Mouse (Mus musculus): ENCODE results near the gene Wdr37.
"Not testable (repeated sequence)": the region's sequence is repeated elsewhere in the genome, so short reads cannot be mapped to it uniquely, and the experiment has no call there.

Gene Wdr37

GRCm38 (mm10) chr13:8871314-8871962 lies at the start of gene Wdr37:
Gene Wdr37, minus strand, starts transcription at chr13:8871909.
- DNase-seq, result no peak

- DNase-seq, result not testable (repeated sequence)
Observed at GRCm38 (mm10) chr13:8913890-8914289, 42.2 kb upstream of the Wdr37 start.

GRCm38 (mm10) chr13:8905986-8906385 lies 34.3 kb upstream of the Wdr37 start:
- not testable (repeated sequence) for DNase-seq

GRCm38 (mm10) chr13:8888603-8889002 lies 16.9 kb upstream of the Wdr37 start:
- peak; percentile 48 to 60 for DNase-seq

- no peak for DNase-seq
Observed at GRCm38 (mm10) chr13:8886185-8886560, 14.5 kb upstream of the Wdr37 start.

- peak; percentile 97 for DNase-seq
Observed at GRCm38 (mm10) chr13:8885445-8886184, 13.9 kb upstream of the Wdr37 start, which contains the start of gene Idi1. Gene Idi1, plus strand, starts transcription at chr13:8885501.

- not testable (repeated sequence) for DNase-seq
Observed at GRCm38 (mm10) chr13:8883870-8884269, 12.2 kb upstream of the Wdr37 start.

GRCm38 (mm10) chr13:8881611-8882010 lies 9.9 kb upstream of the Wdr37 start:
- DNase-seq, result no peak

GRCm38 (mm10) chr13:8873776-8874175 lies 2.1 kb upstream of the Wdr37 start:
- DNase-seq, result no peak

- DNase-seq, result peak; percentile 87 to 90
Observed at GRCm38 (mm10) chr13:8870510-8871313, 997 bp downstream of the Wdr37 start.

GRCm38 (mm10) chr13:8870160-8870509 lies 1.6 kb downstream of the Wdr37 start:
- DNase-seq, result no peak

- no peak for DNase-seq
Observed at GRCm38 (mm10) chr13:8869578-8870157, 2.0 kb downstream of the Wdr37 start.

GRCm38 (mm10) chr13:8866612-8867011 lies 5.1 kb downstream of the Wdr37 start:
- no peak for DNase-seq

- no peak for DNase-seq
Observed at GRCm38 (mm10) chr13:8864990-8865389, 6.7 kb downstream of the Wdr37 start.

- DNase-seq, result no peak
Observed at GRCm38 (mm10) chr13:8860861-8861260, 10.8 kb downstream of the Wdr37 start.

GRCm38 (mm10) chr13:8858453-8858852 lies 13.3 kb downstream of the Wdr37 start:
- no peak for DNase-seq

GRCm38 (mm10) chr13:8854769-8855168 lies 16.9 kb downstream of the Wdr37 start:
- DNase-seq, result no peak

GRCm38 (mm10) chr13:8853424-8853823 lies 18.3 kb downstream of the Wdr37 start:
- no peak for DNase-seq

GRCm38 (mm10) chr13:8849311-8849710 lies 22.4 kb downstream of the Wdr37 start:
- DNase-seq, result no peak

- peak; percentile 17 to 21 for DNase-seq
Observed at GRCm38 (mm10) chr13:8847702-8848101, 24.0 kb downstream of the Wdr37 start.

GRCm38 (mm10) chr13:8842273-8842672 lies 29.4 kb downstream of the Wdr37 start:
- no peak for DNase-seq

GRCm38 (mm10) chr13:8841846-8842245 lies 29.9 kb downstream of the Wdr37 start:
- not testable (repeated sequence) for DNase-seq

GRCm38 (mm10) chr13:8840941-8841340 lies 30.8 kb downstream of the Wdr37 start:
- DNase-seq, result no peak
